Mouse (Mus musculus) right cerebral cortex, postnatal 14 days (tissue): ENCODE measurements around the gene Sec14l5.
"Not testable (repeated sequence)": the region's sequence is repeated elsewhere in the genome, so short reads cannot be mapped to it uniquely, and the experiment has no call there.

ENCODE experiments used
- DNase-seq: peaks from one replicate; pipeline ENCODE4 v3.0.0; 2022

Sec14l5 gene

DNA sequence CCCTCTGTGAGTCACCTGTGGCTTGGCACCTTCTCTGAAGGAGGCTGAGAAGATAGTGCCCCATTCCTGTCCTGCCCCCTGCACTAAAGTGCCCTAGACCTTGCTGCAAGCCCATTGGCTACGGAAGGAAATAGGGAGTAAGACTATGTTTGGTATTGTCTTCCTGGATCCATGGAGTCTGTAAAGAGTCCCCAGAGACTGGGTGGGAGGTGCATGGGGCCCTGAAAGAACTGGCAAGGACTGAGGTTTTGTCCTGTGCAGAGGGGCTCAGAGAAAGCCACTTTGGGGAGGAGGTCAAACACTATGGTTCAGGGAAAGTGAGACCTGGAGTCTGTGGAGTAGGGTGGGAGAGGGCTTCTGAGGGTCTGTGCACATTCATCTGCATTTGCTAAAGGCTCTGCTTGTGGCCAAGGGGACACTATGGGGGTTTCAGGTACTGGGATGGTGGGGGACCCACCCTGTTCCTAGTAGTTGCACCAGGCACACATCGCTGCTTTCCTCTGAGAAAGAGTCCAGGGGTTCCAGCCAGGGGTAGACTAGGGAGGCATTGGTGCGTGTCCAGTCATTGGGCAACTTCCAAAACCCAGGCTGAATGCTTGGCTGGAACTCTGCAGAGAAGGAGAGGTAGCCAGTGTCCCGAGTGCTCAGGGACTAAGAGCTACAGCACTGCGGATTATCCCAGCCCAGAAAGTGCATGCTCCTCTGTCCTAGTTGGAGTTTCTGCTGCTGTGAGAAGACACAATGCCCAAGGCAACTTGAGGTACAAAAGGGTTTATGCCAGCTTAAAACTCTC, 70.6 kb downstream of the Sec14l5 start:
- no peak for DNase-seq

DNA sequence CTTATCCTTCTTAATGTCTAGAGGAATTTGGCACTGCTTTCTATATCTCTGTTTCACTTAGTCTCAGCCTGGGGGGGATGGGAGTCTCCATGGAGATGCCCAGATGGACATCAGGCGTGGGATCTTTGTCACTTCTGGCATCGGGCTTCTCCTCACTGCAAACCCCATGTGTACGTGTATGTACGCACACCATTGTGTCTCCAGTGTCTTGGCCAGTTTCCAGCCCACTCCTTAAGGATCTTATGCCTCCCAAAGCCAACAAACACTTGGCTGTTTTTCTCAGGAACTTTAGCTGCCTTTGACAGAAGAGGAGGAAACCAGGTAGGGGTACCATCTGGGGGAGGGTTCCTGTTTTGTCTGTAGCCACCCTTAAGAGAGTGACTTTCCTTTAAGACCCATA, 74.5 kb downstream of the Sec14l5 start:
- no peak for DNase-seq

DNA sequence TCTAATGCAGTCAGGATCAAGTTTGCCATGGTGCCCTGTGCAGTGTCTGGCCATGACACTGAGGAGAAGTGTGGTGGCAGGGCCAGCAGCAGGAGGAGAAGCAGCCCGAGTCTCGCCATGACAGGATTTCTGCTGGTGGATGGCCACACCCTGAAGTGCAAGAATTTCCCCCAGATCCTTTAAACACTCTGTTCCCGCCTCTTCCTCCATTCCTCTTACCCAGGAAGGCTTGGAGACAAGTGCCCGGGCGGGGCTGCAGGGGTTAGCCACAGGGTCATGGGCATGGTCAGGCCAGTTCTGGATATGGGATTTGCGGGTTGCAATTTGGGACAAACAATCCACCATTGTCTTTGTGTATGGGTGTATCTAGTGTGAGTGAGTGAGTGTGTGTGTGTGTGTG, 75.2 kb downstream of the Sec14l5 start, which contains the start of gene AU021092:
AU021092 (minus strand) TSS at position 160 of the 400 bp plus-strand sequence.
- DNase-seq = no peak

DNA sequence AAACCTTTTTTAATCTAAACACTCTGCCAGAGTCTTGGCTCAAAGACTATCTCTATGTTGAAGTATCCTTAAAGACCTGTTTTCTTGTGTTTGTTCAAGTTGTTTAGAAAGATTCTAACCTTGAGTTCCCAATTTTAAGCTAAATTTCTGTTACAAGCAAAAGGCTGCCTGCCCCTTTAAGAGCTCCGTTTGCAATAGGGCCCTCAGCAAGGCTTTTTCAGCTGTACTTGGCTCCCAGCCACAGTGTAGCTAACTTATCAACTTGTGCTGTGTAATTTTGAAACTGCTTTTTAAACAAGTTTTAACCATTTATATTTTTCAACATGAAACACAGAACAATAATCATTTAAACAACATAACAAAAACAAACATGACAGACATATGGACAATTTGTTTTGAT, 79.6 kb downstream of the Sec14l5 start:
- not testable (repeated sequence) for DNase-seq

DNA sequence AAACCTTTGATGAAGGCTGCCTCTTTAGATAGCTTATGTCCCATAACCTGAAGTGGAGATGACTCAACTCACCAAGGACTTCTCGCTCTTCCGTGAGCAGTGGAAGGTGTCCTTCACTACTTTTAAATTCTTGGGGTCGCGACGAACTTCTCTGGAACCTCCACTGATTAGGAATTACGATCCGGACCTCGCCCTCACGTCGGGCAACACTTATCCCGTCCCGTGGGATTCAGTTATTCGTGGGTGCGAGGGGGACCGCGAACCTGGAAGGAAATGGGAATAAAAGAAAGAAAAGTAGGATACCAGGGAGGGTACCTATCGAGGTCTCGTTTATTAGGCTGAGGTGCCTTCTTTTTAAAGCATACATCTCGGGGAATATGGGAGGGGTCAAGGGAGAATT, 80.6 kb downstream of the Sec14l5 start:
- DNase-seq = not testable (repeated sequence)

DNA sequence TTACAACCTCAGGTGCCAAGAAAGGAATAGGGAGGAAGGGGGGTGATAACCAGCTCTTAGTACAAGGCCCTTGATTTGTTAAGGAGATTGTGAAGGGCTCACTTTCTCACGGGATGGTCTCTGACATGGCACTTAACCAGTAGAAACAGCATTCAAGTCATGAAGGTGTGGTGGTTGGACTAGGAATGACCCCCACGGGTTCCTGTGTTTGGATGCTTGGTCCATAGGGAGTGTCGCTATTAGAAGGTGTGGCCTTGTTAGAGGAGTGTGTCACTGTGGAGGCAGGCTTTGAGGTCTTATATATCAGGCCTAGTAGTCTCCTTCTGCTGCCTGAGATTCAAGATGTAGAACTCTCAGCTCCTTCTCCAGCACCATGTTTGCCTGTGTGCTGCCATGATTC, 81.2 kb downstream of the Sec14l5 start:
- DNase-seq = not testable (repeated sequence)

DNA sequence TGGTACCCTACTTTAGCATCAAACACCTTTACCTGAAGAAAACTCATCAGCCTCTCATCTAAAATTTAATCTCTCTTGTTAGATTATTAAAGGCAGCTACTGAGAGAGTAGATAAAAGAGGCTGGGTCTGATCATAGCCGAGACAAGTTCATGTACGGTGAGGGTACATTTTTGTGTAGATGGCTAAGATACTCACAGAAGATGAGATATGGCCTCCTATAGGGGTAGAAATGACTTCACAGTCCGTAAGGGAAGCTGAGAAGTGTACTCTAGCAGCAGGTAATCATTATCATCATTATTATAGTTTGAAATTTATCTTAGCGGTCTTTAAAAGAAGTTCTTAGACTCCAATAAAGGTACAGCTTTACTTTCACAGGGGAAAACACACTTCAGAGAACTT, 86.1 kb downstream of the Sec14l5 start:
- DNase-seq = no peak

DNA sequence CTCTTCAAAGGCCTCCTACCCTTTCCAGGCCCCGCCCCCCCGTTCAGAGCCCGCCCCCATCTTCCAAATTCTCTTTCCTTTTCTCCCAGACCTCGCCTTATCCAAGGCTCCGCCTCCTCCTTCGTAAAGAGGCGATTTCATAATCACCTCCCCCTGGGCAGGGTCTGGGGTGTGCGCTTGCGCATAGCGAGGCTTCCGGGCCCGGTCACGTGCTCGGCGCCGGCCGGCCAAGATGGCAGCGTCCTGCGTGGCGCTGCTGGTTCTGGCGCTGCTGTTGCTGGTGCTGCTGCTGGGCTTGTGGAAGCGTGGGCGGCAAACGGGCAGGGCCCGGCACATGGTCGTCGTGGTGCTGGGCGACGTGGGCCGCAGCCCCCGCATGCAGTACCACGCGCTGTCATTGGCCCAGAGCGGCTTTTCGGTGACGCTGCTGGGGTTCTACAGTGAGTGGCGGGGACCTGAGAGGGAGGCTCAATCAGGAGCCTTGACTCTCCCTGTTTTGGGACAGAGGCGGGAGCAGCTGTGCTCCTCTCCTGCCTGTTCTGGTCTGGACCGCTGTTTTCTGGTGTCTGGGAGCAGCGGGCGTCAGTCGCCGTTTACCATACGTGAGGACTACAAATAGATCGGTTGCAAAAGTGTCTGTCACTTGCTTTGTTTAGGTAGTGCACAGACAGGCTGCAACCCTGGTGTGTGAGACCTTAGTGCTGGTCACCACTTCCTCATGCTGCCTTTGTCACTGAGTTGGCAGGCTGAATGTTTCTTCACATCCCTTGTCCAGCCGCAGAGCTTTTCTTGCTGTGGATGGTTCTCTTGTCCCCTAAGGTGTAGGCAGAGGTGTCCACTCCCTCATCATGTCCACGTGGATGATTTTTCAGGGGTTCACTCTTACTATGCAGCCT, 86.8 kb downstream of the Sec14l5 start, which contains the start of gene Alg1:
Alg1 (plus strand) TSS at position 204 of the 896 bp plus-strand sequence.
- peak; percentile 95 for DNase-seq
